Mouse (Mus musculus): Measurements from ENCODE around the gene Phf23. TPM values are rescaled to one million over a fixed set of nuclear protein-coding genes. Genes with fewer than 3 reads are reported as not detected.

Phf23 gene
- polyA plus RNA-seq, 1 experiment from 2014 or later, result 49.4 TPM

GRCm38 (mm10) chr11:70043665-70044064 is 48.1 kb downstream of the Phf23 start:
- no peaks in the 10 kb centered on the region for H3K9me3 ChIP-seq (replicated peaks; ENCODE audit: control insufficient read depth, low read length)
- WGBS, result 86% methylated on average over 7 of the region's 7 CpGs
- H3K9ac ChIP-seq (ENCODE audit: low read length), result no peak overlapping the region
- H3K4me2 ChIP-seq (ENCODE audit: low read length), result no peak overlapping the region
- no peaks in the 10 kb centered on the region for H3K4me1 ChIP-seq (ENCODE audit: control insufficient read depth, insufficient read depth, low read length)
- peaks cover 69% of the 10 kb centered on the region for H3K36me3 ChIP-seq (ENCODE audit: control insufficient read depth, insufficient read depth, low read length)
- no peak for DNase-seq (ENCODE audit: low spot score)
- H3K27me3 ChIP-seq (replicated peaks; ENCODE audit: control insufficient read depth, insufficient read depth, low read length), result no peaks in the 10 kb centered on the region
- H3K27ac ChIP-seq (ENCODE audit: low read depth, low read length), result no peak overlapping the region
- no peak for ATAC-seq
- no peak overlapping the region for H3K4me3 ChIP-seq (ENCODE audit: low read depth, low read length)

- no peaks in the 10 kb centered on the region for H3K4me1 ChIP-seq (ENCODE audit: control insufficient read depth, insufficient read depth, low read length)
- no peak overlapping the region for H3K9ac ChIP-seq (ENCODE audit: low read length)
- H3K36me3 ChIP-seq (ENCODE audit: control insufficient read depth, insufficient read depth, low read length), result peaks cover 55% of the 10 kb centered on the region
- ATAC-seq, result no peak
- H3K4me2 ChIP-seq (ENCODE audit: low read length), result no peak overlapping the region
- WGBS, result 42% methylated on average over 9 of the region's 9 CpGs
- no peaks in the 10 kb centered on the region for H3K27me3 ChIP-seq (replicated peaks; ENCODE audit: control insufficient read depth, insufficient read depth, low read length)
- no peaks in the 10 kb centered on the region for H3K9me3 ChIP-seq (replicated peaks; ENCODE audit: control insufficient read depth, low read length)
- no peak overlapping the region for H3K27ac ChIP-seq (ENCODE audit: low read depth, low read length)
- no peak for DNase-seq (ENCODE audit: low spot score)
- H3K4me3 ChIP-seq (ENCODE audit: low read depth, low read length), result no peak overlapping the region
These were observed 49.9 kb downstream of the Phf23 start for GRCm38 (mm10) chr11:70045435-70045834.

- no peaks in the 10 kb centered on the region for H3K27me3 ChIP-seq (replicated peaks; ENCODE audit: control insufficient read depth, insufficient read depth, low read length)
- ATAC-seq (0 out of 2 replicates have a peak, but pooled peaks have one; percentile 20), DNase-seq (ENCODE audit: low spot score) (no peak)
- H3K9me3 ChIP-seq (replicated peaks; ENCODE audit: control insufficient read depth, low read length), result no peaks in the 10 kb centered on the region
- H3K9ac ChIP-seq (ENCODE audit: low read length), result no peak overlapping the region
- peaks cover 16% of the 10 kb centered on the region for H3K36me3 ChIP-seq (ENCODE audit: control insufficient read depth, insufficient read depth, low read length)
- H3K27ac ChIP-seq (ENCODE audit: low read depth, low read length), result no peak overlapping the region
- no peaks in the 10 kb centered on the region for H3K4me1 ChIP-seq (ENCODE audit: control insufficient read depth, insufficient read depth, low read length)
- 64% methylated on average over 6 of the region's 6 CpGs for WGBS
- no peak overlapping the region for H3K4me2 ChIP-seq (ENCODE audit: low read length)
- H3K4me3 ChIP-seq (ENCODE audit: low read depth, low read length), result no peak overlapping the region
These were observed 53.8 kb downstream of the Phf23 start for GRCm38 (mm10) chr11:70049366-70049765.

MicroRNAs within 50 kb of the gene (microRNA counts, 519-probe panel; counts per million panel counts)
- microRNA mmu-miR-324-3p (not detected), microRNA mmu-miR-324-5p (4,764 counts per million, percentile 70 among the panel's probes with 10 or more counts)

Small RNA genes lying within 50 kb of the gene (microRNA-seq; reads per million reads assigned to microRNA genes)
- gene Gm44349 (not detected), gene Mir324 (3,254 reads per million, percentile 89 among the genes with 10 or more reads in this experiment)

Other genes starting within 250 kb of the Phf23 start
- gene Polr2a, start 237.1 kb upstream of the Phf23 start, polyA plus RNA-seq (2014; fragmentation: Nextera tagmentation; extraction: Ambion mirVana), result 21.1 and 21.3 TPM in 2 replicates
- 0.56 TPM in 1 of 2 replicates, not detected in the other for gene Slc35g3, start 233.8 kb upstream of the Phf23 start, polyA plus RNA-seq (2014; fragmentation: Nextera tagmentation; extraction: Ambion mirVana)
- gene Zbtb4, start 229.9 kb upstream of the Phf23 start, polyA plus RNA-seq (2014; fragmentation: Nextera tagmentation; extraction: Ambion mirVana), result 2.1 and 2.8 TPM in 2 replicates
- 0.68 and 1.4 TPM in 2 replicates for gene Chrnb1, start 199.8 kb upstream of the Phf23 start, polyA plus RNA-seq (2014; fragmentation: Nextera tagmentation; extraction: Ambion mirVana)
- gene Fgf11, start 193.9 kb upstream of the Phf23 start, polyA plus RNA-seq (2014; fragmentation: Nextera tagmentation; extraction: Ambion mirVana), result 2.9 and 3.0 TPM in 2 replicates
- 0.15 and 0.52 TPM in 2 replicates for gene Tmem102, start 190.2 kb upstream of the Phf23 start, polyA plus RNA-seq (2014; fragmentation: Nextera tagmentation; extraction: Ambion mirVana)
- gene Gm39566, start 180.5 kb upstream of the Phf23 start, polyA plus RNA-seq (2014; fragmentation: Nextera tagmentation; extraction: Ambion mirVana), result not detected in 2 replicates
- gene Spem2, start 177.3 kb upstream of the Phf23 start, polyA plus RNA-seq (2014; fragmentation: Nextera tagmentation; extraction: Ambion mirVana), result not detected in 2 replicates
- gene Spem1, start 173.6 kb upstream of the Phf23 start, polyA plus RNA-seq (2014; fragmentation: Nextera tagmentation; extraction: Ambion mirVana), result 0.39 TPM in 1 of 2 replicates, not detected in the other
- gene Nlgn2, start 158.0 kb upstream of the Phf23 start, polyA plus RNA-seq (2014; fragmentation: Nextera tagmentation; extraction: Ambion mirVana), result 15.7 and 18.4 TPM in 2 replicates
- 307 and 386 TPM in 2 replicates for gene Tmem256, start 157.3 kb upstream of the Phf23 start, polyA plus RNA-seq (2014; fragmentation: Nextera tagmentation; extraction: Ambion mirVana)
- gene Plscr3, start 149.4 kb upstream of the Phf23 start, polyA plus RNA-seq (2014; fragmentation: Nextera tagmentation; extraction: Ambion mirVana), result 44.3 and 49.0 TPM in 2 replicates
- 0.32 TPM in 1 of 2 replicates, not detected in the other for gene Tnk1, start 137.0 kb upstream of the Phf23 start, polyA plus RNA-seq (2014; fragmentation: Nextera tagmentation; extraction: Ambion mirVana)
- not detected in 2 replicates for gene Tmem95, start 117.8 kb upstream of the Phf23 start, polyA plus RNA-seq (2014; fragmentation: Nextera tagmentation; extraction: Ambion mirVana)
- gene Kctd11, start 114.4 kb upstream of the Phf23 start, polyA plus RNA-seq (2014; fragmentation: Nextera tagmentation; extraction: Ambion mirVana), result 1.1 and 1.2 TPM in 2 replicates
- 0.10 and 0.17 TPM in 2 replicates for gene Acap1, start 100.2 kb upstream of the Phf23 start, polyA plus RNA-seq (2014; fragmentation: Nextera tagmentation; extraction: Ambion mirVana)
- gene 2810408A11Rik, start 94.8 kb upstream of the Phf23 start, polyA plus RNA-seq (2014; fragmentation: Nextera tagmentation; extraction: Ambion mirVana), result 15.0 and 18.6 TPM in 2 replicates
- 16.7 and 23.8 TPM in 2 replicates for gene Neurl4, start 94.7 kb upstream of the Phf23 start, polyA plus RNA-seq (2014; fragmentation: Nextera tagmentation; extraction: Ambion mirVana)
- 62.9 and 67.8 TPM in 2 replicates for gene Gps2, start 81.9 kb upstream of the Phf23 start, polyA plus RNA-seq (2014; fragmentation: Nextera tagmentation; extraction: Ambion mirVana)
- gene Eif5a, start 73.8 kb upstream of the Phf23 start, polyA plus RNA-seq (2014; fragmentation: Nextera tagmentation; extraction: Ambion mirVana), result 1,251 and 1,277 TPM in 2 replicates
- 3.9 and 4.0 TPM in 2 replicates for gene Ybx2, start 60.0 kb upstream of the Phf23 start, polyA plus RNA-seq (2014; fragmentation: Nextera tagmentation; extraction: Ambion mirVana)
- gene Slc2a4, start 47.6 kb upstream of the Phf23 start, polyA plus RNA-seq (2014; fragmentation: Nextera tagmentation; extraction: Ambion mirVana), result 5.5 and 6.7 TPM in 2 replicates
- gene Cldn7, start 31.0 kb upstream of the Phf23 start, polyA plus RNA-seq (2014; fragmentation: Nextera tagmentation; extraction: Ambion mirVana), result not detected in 2 replicates
- 24.0 and 26.1 TPM in 2 replicates for gene Ctdnep1, start 14.6 kb upstream of the Phf23 start, polyA plus RNA-seq (2014; fragmentation: Nextera tagmentation; extraction: Ambion mirVana)
- gene Elp5, start 13.3 kb upstream of the Phf23 start, polyA plus RNA-seq (2014; fragmentation: Nextera tagmentation; extraction: Ambion mirVana), result 189 and 203 TPM in 2 replicates
- 701 and 779 TPM in 2 replicates for gene Gabarap, start 4.6 kb upstream of the Phf23 start, polyA plus RNA-seq (2014; fragmentation: Nextera tagmentation; extraction: Ambion mirVana)
- gene Dvl2, start 4.8 kb downstream of the Phf23 start, polyA plus RNA-seq (2014; fragmentation: Nextera tagmentation; extraction: Ambion mirVana), result 19.7 and 25.7 TPM in 2 replicates
- 53.3 and 58.4 TPM in 2 replicates for gene Acadvl, start 19.6 kb downstream of the Phf23 start, polyA plus RNA-seq (2014; fragmentation: Nextera tagmentation; extraction: Ambion mirVana)
- gene Dlg4, start 21.2 kb downstream of the Phf23 start, polyA plus RNA-seq (2014; fragmentation: Nextera tagmentation; extraction: Ambion mirVana), result 19.3 and 21.0 TPM in 2 replicates
- 2.0 and 2.1 TPM in 2 replicates for gene Asgr1, start 58.3 kb downstream of the Phf23 start, polyA plus RNA-seq (2014; fragmentation: Nextera tagmentation; extraction: Ambion mirVana)
- not detected in 2 replicates for gene Asgr2, start 96.9 kb downstream of the Phf23 start, polyA plus RNA-seq (2014; fragmentation: Nextera tagmentation; extraction: Ambion mirVana)
- gene Mgl2, start 134.6 kb downstream of the Phf23 start, polyA plus RNA-seq (2014; fragmentation: Nextera tagmentation; extraction: Ambion mirVana), result 0.72 and 1.1 TPM in 2 replicates
- 0.63 and 0.97 TPM in 2 replicates for gene Clec10a, start 160.4 kb downstream of the Phf23 start, polyA plus RNA-seq (2014; fragmentation: Nextera tagmentation; extraction: Ambion mirVana)
- gene Slc16a11, start 217.0 kb downstream of the Phf23 start, polyA plus RNA-seq (2014; fragmentation: Nextera tagmentation; extraction: Ambion mirVana), result 0.98 and 1.1 TPM in 2 replicates
- gene Slc16a13, start 225.3 kb downstream of the Phf23 start, polyA plus RNA-seq (2014; fragmentation: Nextera tagmentation; extraction: Ambion mirVana), result 9.2 and 12.9 TPM in 2 replicates
- 4.5 and 6.3 TPM in 2 replicates for gene Bcl6b, start 234.0 kb downstream of the Phf23 start, polyA plus RNA-seq (2014; fragmentation: Nextera tagmentation; extraction: Ambion mirVana)
- gene 0610010K14Rik, start 242.1 kb downstream of the Phf23 start, polyA plus RNA-seq (2014; fragmentation: Nextera tagmentation; extraction: Ambion mirVana), result 202 and 245 TPM in 2 replicates
- 11.1 and 11.9 TPM in 2 replicates for gene Gm21988, start 244.1 kb downstream of the Phf23 start, polyA plus RNA-seq (2014; fragmentation: Nextera tagmentation; extraction: Ambion mirVana)
- gene Rnasek, start 244.1 kb downstream of the Phf23 start, polyA plus RNA-seq (2014; fragmentation: Nextera tagmentation; extraction: Ambion mirVana), result 235 and 238 TPM in 2 replicates

All from forebrain, embryonic 14.5 days (tissue).